Mouse (Mus musculus) urinary bladder, postnatal 25 days (tissue): Measurements from ENCODE around the gene Drosha.
"Not testable (repeated sequence)": the region's sequence is repeated elsewhere in the genome, so short reads cannot be mapped to it uniquely, and the experiment has no call there.

Experiments
- DNase-seq: peaks from one replicate; pipeline ENCODE4 v3.0.0; 2022; ENCODE audit warnings: low spot score

Gene Drosha

DNA sequence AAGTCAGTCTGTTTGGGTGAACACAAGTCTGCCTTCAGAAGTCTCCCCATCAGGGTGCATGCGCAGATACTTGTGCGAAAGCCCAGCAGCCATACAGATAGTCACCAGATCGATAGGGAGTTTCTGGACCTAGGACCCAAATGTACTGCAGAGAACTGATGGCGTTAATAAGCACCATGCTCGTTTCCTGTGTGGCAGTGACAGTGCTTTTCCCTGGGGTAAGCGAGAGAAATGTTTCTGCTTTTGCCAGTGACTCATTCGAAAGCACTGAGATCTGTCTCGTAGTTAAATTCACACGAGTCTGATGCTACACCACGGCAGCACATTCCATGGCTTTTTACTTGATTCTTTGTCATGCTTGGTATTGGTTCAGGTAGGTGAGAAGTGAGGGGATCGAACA lies 60.7 kb downstream of the Drosha start:
- no peak for DNase-seq

GRCm38 (mm10) chr15:12887206-12887605 lies 62.6 kb downstream of the Drosha start:
- no peak for DNase-seq

- DNase-seq, result no peak
Observed at GRCm38 (mm10) chr15:12888312-12888711, 63.7 kb downstream of the Drosha start.

GRCm38 (mm10) chr15:12889909-12890308 lies 65.3 kb downstream of the Drosha start:
- no peak for DNase-seq

DNA sequence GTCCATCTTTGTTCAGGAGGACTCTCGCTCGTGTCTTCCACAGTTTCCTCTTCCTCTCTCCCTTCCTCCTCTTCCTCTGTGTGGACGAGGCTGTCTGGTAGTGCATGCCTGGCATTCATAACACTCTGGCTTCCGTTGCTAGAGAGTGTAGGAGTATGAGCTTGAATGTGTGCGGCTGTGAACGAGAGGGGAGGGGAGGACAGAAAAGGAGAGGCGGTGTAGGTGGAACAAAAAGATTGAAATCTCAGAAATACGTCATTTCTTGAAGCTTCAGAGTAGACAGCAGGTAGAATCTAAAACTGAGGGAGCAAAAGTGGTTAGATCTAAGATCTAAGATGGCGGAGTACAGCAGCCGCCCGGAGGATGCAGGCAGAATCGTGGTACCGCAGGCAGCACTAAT lies 70.8 kb downstream of the Drosha start:
- no peak for DNase-seq

DNA sequence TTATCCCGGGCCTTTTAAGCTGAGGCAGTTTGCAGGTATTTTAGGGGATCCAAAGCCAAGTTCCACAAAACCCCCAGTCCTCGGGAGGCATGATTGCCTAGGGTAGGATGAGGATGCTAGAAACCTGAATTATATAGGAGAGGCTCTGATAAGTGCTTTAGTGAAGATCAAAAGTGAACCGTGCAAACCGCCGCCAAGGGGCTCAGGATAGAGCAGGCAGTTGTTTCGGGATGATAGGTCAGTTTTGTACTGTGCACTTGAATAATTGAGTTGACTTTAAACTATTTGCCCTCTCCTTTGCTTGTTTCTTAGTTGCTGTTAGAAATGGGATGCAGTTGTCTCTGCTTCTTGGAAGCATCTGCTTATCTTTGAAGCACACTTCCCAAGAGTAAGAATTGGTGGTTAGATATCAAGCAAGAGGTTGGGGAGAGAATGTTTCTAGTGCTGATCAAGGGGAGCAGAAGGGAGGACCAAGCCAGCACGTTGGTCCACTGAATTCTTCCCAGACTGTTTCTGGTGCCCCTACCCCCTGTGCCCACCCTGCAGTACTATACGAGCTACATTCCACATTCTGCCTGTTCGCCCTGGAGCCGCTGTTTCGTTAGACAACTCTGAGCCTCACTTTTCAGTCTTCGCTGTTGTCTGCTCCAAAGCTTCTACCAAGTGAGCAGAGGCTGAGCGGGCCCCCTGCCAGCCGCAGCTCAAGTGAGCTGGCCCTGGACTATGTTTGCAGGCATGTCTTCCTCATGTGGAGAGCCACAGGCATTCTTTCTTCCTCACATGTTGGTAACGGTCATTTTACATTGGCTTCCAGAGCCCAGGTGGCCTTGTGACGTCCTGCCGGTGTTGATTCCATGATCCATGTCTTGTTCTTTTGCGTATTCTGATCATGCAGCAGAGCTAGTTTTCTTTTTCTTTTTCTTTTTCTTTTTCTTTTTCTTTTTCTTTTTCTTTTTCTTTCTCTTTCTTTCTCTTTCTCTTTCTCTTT lies 71.7 kb downstream of the Drosha start:
- no peak for DNase-seq

- DNase-seq, result no peak
Observed at GRCm38 (mm10) chr15:12897831-12898230, 73.2 kb downstream of the Drosha start.

DNA sequence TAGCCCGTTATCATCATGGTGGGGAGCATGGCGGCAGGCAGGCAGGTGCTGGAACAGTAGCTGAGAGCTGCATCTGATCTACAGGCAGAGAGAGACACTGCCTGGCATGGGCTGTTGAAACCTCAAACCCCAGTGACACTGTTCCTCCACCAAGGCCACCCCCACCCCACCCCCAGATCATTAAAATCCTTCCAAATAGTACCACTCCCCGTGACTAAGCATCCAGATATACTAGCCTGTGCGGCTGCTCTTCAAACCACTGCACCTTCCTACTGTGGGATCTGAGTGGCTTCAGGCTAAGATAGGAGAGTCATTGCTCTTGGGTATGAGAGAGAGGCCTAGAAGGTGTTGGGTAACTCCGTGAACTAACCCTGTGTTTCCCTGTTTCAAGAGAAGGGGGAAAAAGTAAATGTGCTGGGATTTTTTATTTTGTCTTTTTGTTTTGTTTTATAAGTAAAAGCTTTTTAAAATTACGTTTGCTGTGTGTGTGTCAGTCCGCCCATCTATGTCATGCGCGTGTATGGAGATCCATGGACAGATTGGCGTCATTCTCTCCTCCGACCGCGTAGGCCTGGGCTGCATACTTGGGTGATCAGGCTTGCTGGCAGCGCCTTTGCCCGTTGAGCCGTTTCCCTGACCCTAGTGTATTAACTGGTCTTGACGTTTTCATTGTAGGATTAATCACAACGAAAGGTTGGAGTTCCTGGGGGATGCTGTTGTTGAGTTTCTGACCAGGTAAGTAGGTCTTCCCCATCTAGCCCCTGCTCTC lies 76.0 kb downstream of the Drosha start:
- no peak for DNase-seq

GRCm38 (mm10) chr15:12901197-12901570 lies 76.6 kb downstream of the Drosha start:
- DNase-seq, result no peak

- DNase-seq, result no peak
Observed at GRCm38 (mm10) chr15:12904442-12904841, 79.8 kb downstream of the Drosha start.

DNA sequence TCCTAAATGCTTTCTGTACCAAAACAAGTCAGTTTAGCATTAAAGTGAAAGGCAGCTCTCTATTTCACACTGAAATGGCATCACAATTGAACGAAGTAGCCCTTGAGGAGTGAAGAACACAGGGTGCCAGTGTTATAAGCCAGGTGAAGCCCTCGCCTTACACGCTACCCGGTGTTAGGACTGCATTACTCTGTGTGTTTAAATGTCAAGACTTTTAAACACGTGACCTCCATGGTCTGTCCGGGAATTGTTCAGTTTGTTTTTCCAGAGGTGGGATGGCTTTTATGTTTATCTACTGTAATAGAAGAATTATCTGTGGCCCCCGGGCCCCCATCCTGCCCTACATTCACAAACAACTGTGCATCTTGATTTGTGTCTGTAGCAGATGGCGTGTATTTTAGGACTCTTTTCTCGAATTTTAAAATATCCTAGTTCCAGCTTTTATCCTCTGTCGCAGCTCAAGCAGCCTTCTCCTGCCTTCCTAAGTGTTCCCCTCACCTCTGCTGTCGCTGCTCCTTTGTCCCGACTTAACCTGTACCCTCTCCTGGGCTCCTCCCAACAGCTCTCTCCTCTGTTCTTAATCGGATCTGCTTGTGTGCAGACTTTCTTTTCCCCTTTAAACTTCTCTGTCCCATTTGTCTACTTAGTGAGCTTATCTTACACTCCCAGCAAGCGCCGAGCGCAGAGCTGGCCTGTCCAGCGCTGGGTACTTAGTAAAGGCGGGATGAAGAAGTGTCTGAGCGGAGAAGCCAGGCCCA lies 83.5 kb downstream of the Drosha start:
- DNase-seq, result no peak

- DNase-seq, result no peak
Observed at GRCm38 (mm10) chr15:12908720-12909028, 84.1 kb downstream of the Drosha start.

- no peak for DNase-seq
Observed at GRCm38 (mm10) chr15:12909171-12909570, 84.6 kb downstream of the Drosha start.

DNA sequence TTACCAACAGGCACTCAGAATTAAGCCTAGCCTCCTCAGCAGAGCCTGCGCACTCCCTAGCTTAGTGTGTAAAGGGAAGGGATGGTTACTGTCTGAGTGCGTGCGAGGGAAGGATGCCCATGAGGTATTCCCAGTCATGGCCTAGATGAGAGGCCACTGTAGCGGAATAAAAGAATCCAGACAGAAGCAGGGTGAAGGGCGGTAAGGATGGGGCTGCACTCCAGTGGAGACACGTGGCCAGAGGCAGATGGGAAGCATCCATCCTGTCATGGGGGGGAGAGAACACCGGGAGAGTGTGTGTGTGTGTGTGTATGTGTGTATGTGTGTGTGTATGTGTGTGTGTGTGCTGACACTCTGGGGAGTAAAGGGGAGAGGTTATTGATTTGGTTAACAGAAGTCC lies 86.5 kb downstream of the Drosha start:
- DNase-seq, result no peak

GRCm38 (mm10) chr15:12916314-12916815 lies 91.8 kb downstream of the Drosha start:
- no peak for DNase-seq

- DNase-seq, result not testable (repeated sequence)
Observed at GRCm38 (mm10) chr15:12919326-12919966, 94.8 kb downstream of the Drosha start.

- no peak for DNase-seq
Observed at GRCm38 (mm10) chr15:12919967-12920870, 95.6 kb downstream of the Drosha start.

- no peak for DNase-seq
Observed at GRCm38 (mm10) chr15:12921901-12922300, 97.3 kb downstream of the Drosha start.

- no peak for DNase-seq
Observed at GRCm38 (mm10) chr15:12923826-12924225, 99.2 kb downstream of the Drosha start.

- DNase-seq, result no peak
Observed at GRCm38 (mm10) chr15:12931481-12931880, 106.9 kb downstream of the Drosha start.
